Mouse (Mus musculus) CD4-positive helper T cell, adult 2 months (primary cell): ENCODE data around the gene Tmem247.

Experiments
- DNase-seq: peaks from one replicate; pipeline ENCODE4 v3.0.0-alpha.2; 2012; ENCODE audit warnings: low read depth, missing footprints, low spot score

Tmem247 gene

GRCm38 (mm10) chr17:86913003-86913607 is 4.0 kb upstream of the Tmem247 start:
- DNase-seq = no peak

GRCm38 (mm10) chr17:86915540-86915939 is 1.6 kb upstream of the Tmem247 start:
- DNase-seq = no peak

- no peak for DNase-seq
These were observed 1.6 kb downstream of the Tmem247 start for GRCm38 (mm10) chr17:86918786-86919185.

GRCm38 (mm10) chr17:86919729-86920128 is 2.6 kb downstream of the Tmem247 start:
- DNase-seq = no peak

GRCm38 (mm10) chr17:86924679-86925078 is 7.5 kb downstream of the Tmem247 start:
- DNase-seq = no peak

- DNase-seq = no peak
These were observed 9.7 kb downstream of the Tmem247 start for GRCm38 (mm10) chr17:86926836-86927235.

- no peak for DNase-seq
These were observed 12.2 kb downstream of the Tmem247 start for GRCm38 (mm10) chr17:86929355-86929754.

- no peak for DNase-seq
These were observed 12.8 kb downstream of the Tmem247 start for GRCm38 (mm10) chr17:86929981-86930380.

- DNase-seq = no peak
These were observed 15.7 kb downstream of the Tmem247 start for GRCm38 (mm10) chr17:86932896-86933295.

GRCm38 (mm10) chr17:86937064-86937463 is 19.9 kb downstream of the Tmem247 start:
- no peak for DNase-seq

GRCm38 (mm10) chr17:86937497-86938155 is 20.5 kb downstream of the Tmem247 start:
- peak; percentile 47 for DNase-seq

GRCm38 (mm10) chr17:86938683-86939082 is 21.5 kb downstream of the Tmem247 start:
- DNase-seq = no peak

GRCm38 (mm10) chr17:86942112-86942511 is 25.0 kb downstream of the Tmem247 start:
- DNase-seq = no peak

GRCm38 (mm10) chr17:86943158-86943557 is 26.0 kb downstream of the Tmem247 start:
- no peak for DNase-seq

GRCm38 (mm10) chr17:86946078-86946477 is 28.9 kb downstream of the Tmem247 start:
- DNase-seq = no peak

- DNase-seq = no peak
These were observed 31.0 kb downstream of the Tmem247 start, which contains the start of gene Atp6v1e2 for GRCm38 (mm10) chr17:86947840-86948796. Gene Atp6v1e2, minus strand, starts transcription at chr17:86947897.

- DNase-seq = no peak
These were observed 31.7 kb downstream of the Tmem247 start for GRCm38 (mm10) chr17:86948801-86949200.

- DNase-seq = no peak
These were observed 40.1 kb downstream of the Tmem247 start for GRCm38 (mm10) chr17:86957239-86957638.

- DNase-seq = peak; percentile 80
These were observed 40.8 kb downstream of the Tmem247 start for GRCm38 (mm10) chr17:86957968-86958367.

- no peak for DNase-seq
These were observed 44.2 kb downstream of the Tmem247 start for GRCm38 (mm10) chr17:86961301-86961841.

- peak; percentile 80 for DNase-seq
These were observed 45.2 kb downstream of the Tmem247 start for GRCm38 (mm10) chr17:86962297-86962893.
